Mouse (Mus musculus): ENCODE measurements around the gene AU022751.

DNA sequence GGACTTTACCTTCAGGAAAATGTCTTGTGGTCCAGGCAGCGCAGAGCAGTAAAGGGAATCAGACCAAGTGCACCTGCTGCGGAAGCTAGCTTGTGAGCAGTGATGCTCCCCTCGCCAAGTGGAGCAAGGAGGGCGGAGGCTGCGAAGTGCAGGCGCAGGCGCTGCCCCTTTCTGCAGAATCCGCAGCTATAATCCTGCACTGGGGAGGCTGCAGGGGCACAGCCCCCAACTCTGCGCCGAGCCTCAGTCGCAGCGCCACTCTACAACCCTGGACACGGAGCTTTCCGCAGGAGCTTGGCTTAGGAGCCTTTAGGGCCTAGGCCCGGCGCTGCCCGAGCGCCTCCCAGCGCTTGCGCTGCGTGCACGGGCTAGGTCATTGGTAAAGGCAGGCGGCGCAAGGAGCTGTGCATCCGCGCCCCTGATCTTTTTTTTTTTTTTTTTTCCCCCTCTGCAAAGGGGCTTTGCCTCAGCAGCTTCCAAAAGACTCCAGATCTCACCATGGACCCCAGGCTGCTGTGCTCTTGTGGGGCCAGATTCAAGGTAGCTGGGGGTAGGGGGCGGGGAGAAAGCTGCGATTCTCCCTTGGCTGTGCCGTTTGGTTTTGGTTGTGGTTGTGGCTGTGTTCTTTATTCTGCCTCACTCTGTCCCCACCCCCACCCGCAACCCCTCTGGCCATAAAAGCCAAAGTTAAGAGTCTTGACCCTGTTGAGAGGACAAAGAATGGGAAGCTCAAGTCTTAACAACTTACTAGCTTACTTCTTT lies 9.0 kb upstream of the AU022751 start:
- TF ChIP-seq CTCF (IDR thresholded peaks at IDR 0.05; ENCODE audit: low read depth, low read length) (no peak), GATA1 (IDR thresholded peaks at IDR 0.05; ENCODE audit: borderline replicate concordance, low read length) (no peak), TAL1 (conservative IDR thresholded peaks at IDR 0.05; ENCODE audit: low read depth, low read length) (no peak), POLR2AphosphoS5 (IDR thresholded peaks at IDR 0.05; ENCODE audit: insufficient replicate concordance, low read depth, low read length) (no peak)

Measured in G1E (cell line).